Mouse (Mus musculus) C2C12 (cell line): ENCODE results near the gene Gucd1. TPM values are rescaled to one million over a fixed set of nuclear protein-coding genes. Genes with fewer than 3 reads are reported as not detected.

Experiments used
- H3K27me3 ChIP-seq: one replicate; pipeline ENCODE4 v1.6.1; 2011; ENCODE audit not compliant: control insufficient read depth, insufficient read depth, insufficient read length
- H3K36me3 ChIP-seq: one replicate; pipeline ENCODE4 v1.6.1; 2011; ENCODE audit not compliant: control insufficient read depth, insufficient read depth
- H3K4me3 ChIP-seq: one replicate; pipeline ENCODE4 v1.5.1; 2011; ENCODE audit warnings: mild to moderate bottlenecking, control low read depth; ENCODE audit not compliant: poor library complexity, insufficient read depth, severe bottlenecking
- H3K79me2 ChIP-seq: one replicate; pipeline ENCODE4 v1.6.1; 2011; ENCODE audit not compliant: control insufficient read depth, insufficient read depth
- H3K79me3 ChIP-seq: one replicate; pipeline ENCODE4 v1.6.1; 2011; ENCODE audit warnings: low read depth, control low read depth
- H3ac ChIP-seq: one replicate; pipeline ENCODE3; 2011; ENCODE audit warnings: low read depth; ENCODE audit not compliant: control insufficient read depth, insufficient read length
- CEBPB ChIP-seq: IDR thresholded peaks from one replicate; pipeline ENCODE4 v1.6.1; 2011; ENCODE audit warnings: low read depth, mild to moderate bottlenecking, control low read depth, moderate library complexity
- CTCF ChIP-seq: IDR thresholded peaks from one replicate; pipeline ENCODE4 v1.5.1; 2011; ENCODE audit not compliant: control insufficient read depth, insufficient read depth, insufficient read length
- FOSL1 ChIP-seq: IDR thresholded peaks from one replicate; pipeline ENCODE4 v1.8.0; 2011; ENCODE audit warnings: mild to moderate bottlenecking, low read length; ENCODE audit not compliant: poor library complexity, insufficient read depth, severe bottlenecking
- MAX ChIP-seq: IDR thresholded peaks from one replicate; pipeline ENCODE4 v1.6.1; 2011; ENCODE audit warnings: mild to moderate bottlenecking, control low read depth
- MYOD1 ChIP-seq: IDR thresholded peaks from one replicate; pipeline ENCODE4 v1.6.1; 2011; ENCODE audit warnings: low read depth; ENCODE audit not compliant: control insufficient read depth, insufficient read length
- MYOG ChIP-seq: IDR thresholded peaks from one replicate; pipeline ENCODE4 v1.6.1; 2011; ENCODE audit not compliant: control insufficient read depth, insufficient read length; ENCODE audit errors: extremely low read depth
- USF1 ChIP-seq: IDR thresholded peaks from one replicate; pipeline ENCODE4 v1.6.1; 2011; ENCODE audit warnings: low read depth, mild to moderate bottlenecking, control low read depth, moderate library complexity
- polyA plus RNA-seq: library from polyadenylated mRNA; unstranded; fragments of >200 nt; fragmentation: generic; extraction: Trizol; gene quantifications from one replicate; pipeline ENCODE4 v1.2.1, GENCODE M21; 2012; ENCODE audit warnings: missing spikeins

Gene Gucd1
- polyA plus RNA-seq, 1 experiment: 15.7 TPM

- no peaks in the 10 kb centered on the region for H3K79me2 ChIP-seq
- no peaks in the 10 kb centered on the region for H3K36me3 ChIP-seq
- TF ChIP-seq MYOG: no peak
- H3K4me3 ChIP-seq: no peak overlapping the region
- no peaks in the 10 kb centered on the region for H3K79me3 ChIP-seq
- H3ac ChIP-seq: no peak overlapping the region
- H3K27me3 ChIP-seq: no peaks in the 10 kb centered on the region
These were observed 74.8 kb downstream of the Gucd1 start for GRCm38 (mm10) chr10:75443017-75443416.

GRCm38 (mm10) chr10:75441800-75442199, 76.0 kb downstream of the Gucd1 start:
- Histone ChIP-seq H3K79me3 (no peaks in the 10 kb centered on the region), H3K27me3 (no peaks in the 10 kb centered on the region), H3K79me2 (no peaks in the 10 kb centered on the region), H3K4me3 (no peak overlapping the region), H3ac (no peak overlapping the region), H3K36me3 (no peaks in the 10 kb centered on the region)
- TF ChIP-seq MAX (no peak), CTCF (no peak), CEBPB (no peak), MYOG (no peak)

- no peaks in the 10 kb centered on the region for H3K27me3 ChIP-seq
- no peaks in the 10 kb centered on the region for H3K79me3 ChIP-seq
- no peak overlapping the region for H3ac ChIP-seq
- no peak overlapping the region for H3K4me3 ChIP-seq
- no peak for TF ChIP-seq CTCF
- no peaks in the 10 kb centered on the region for H3K79me2 ChIP-seq
- no peaks in the 10 kb centered on the region for H3K36me3 ChIP-seq
These were observed 77.0 kb downstream of the Gucd1 start for GRCm38 (mm10) chr10:75440756-75441155.

- Histone ChIP-seq H3K79me2 (no peaks in the 10 kb centered on the region), H3K79me3 (no peaks in the 10 kb centered on the region), H3ac (no peak overlapping the region), H3K36me3 (no peaks in the 10 kb centered on the region), H3K4me3 (no peak overlapping the region), H3K27me3 (no peaks in the 10 kb centered on the region)
- TF ChIP-seq MYOG (no peak), CTCF (peak; percentile 18)
These were observed 78.5 kb downstream of the Gucd1 start for GRCm38 (mm10) chr10:75439211-75439811.

GRCm38 (mm10) chr10:75438132-75438810, 79.5 kb downstream of the Gucd1 start:
- TF ChIP-seq CEBPB (no peak), USF1 (peak; percentile 19)
- no peaks in the 10 kb centered on the region for H3K79me3 ChIP-seq
- H3ac ChIP-seq: no peak overlapping the region
- H3K27me3 ChIP-seq: no peaks in the 10 kb centered on the region
- H3K4me3 ChIP-seq: no peak overlapping the region
- H3K79me2 ChIP-seq: no peaks in the 10 kb centered on the region
- H3K36me3 ChIP-seq: no peaks in the 10 kb centered on the region

GRCm38 (mm10) chr10:75437284-75437683, 80.5 kb downstream of the Gucd1 start:
- no peaks in the 10 kb centered on the region for H3K79me2 ChIP-seq
- H3K79me3 ChIP-seq: no peaks in the 10 kb centered on the region
- H3K36me3 ChIP-seq: no peaks in the 10 kb centered on the region
- H3ac ChIP-seq: no peak overlapping the region
- no peaks in the 10 kb centered on the region for H3K27me3 ChIP-seq
- TF ChIP-seq FOSL1 (no peak), CEBPB (no peak), MYOG (no peak), USF1 (no peak), CTCF (no peak), MAX (no peak), MYOD1 (no peak)
- H3K4me3 ChIP-seq: no peak overlapping the region

- Histone ChIP-seq H3K79me3 (no peaks in the 10 kb centered on the region), H3ac (no peak overlapping the region), H3K79me2 (no peaks in the 10 kb centered on the region), H3K4me3 (no peak overlapping the region), H3K36me3 (no peaks in the 10 kb centered on the region), H3K27me3 (no peaks in the 10 kb centered on the region)
- no peak for TF ChIP-seq MYOD1
- TF ChIP-seq CTCF: peak; percentile 47
- TF ChIP-seq MAX: no peak
- no peak for TF ChIP-seq USF1
- no peak for TF ChIP-seq CEBPB
These were observed 81.1 kb downstream of the Gucd1 start for GRCm38 (mm10) chr10:75436604-75437217.
